Mouse (Mus musculus): ENCODE measurements at regions not wholly inside any gene's neighbourhood (a gene's known extent, or its start where the extent isn't known, plus 50 kb on each side); places are given as distances from the start of the nearest gene placed in this dataset.

GRCm38 (mm10) chr16:45331236-45331635 is 77.6 kb downstream of the Cd200 start:
- TF ChIP-seq TBP (conservative IDR thresholded peaks at IDR 0.05; ENCODE audit: low read depth, low read length) (no peak), MEF2A (IDR thresholded peaks at IDR 0.05; ENCODE audit: borderline replicate concordance, low read depth, low read length) (no peak), EP300 (IDR thresholded peaks at IDR 0.05; ENCODE audit: low read length) (no peak), POLR2A (IDR thresholded peaks at IDR 0.05; ENCODE audit: low read depth, low read length) (no peak), NRF1 (IDR thresholded peaks at IDR 0.05; ENCODE audit: low read depth, low read length) (no peak), CTCF (conservative IDR thresholded peaks at IDR 0.05 in 1 of 2, IDR thresholded peaks at IDR 0.05 in 1 of 2; ENCODE audit: low read depth in 2 of 2, low read length in 2 of 2) (no peak), POLR2AphosphoS2 (IDR thresholded peaks at IDR 0.05; ENCODE audit: low read depth, low read length) (no peak), JUND (conservative IDR thresholded peaks at IDR 0.05; ENCODE audit: low read depth, low read length) (no peak), USF1 (IDR thresholded peaks at IDR 0.05; ENCODE audit: low read depth, low read length) (no peak)
